7 mouse cellular contexts compared by ENCODE assay signal in genomic region chr16:20480115-20480514, GRCm38 (mm10). TPM values are rescaled to one million over a fixed set of nuclear protein-coding genes. Genes with fewer than 3 reads are reported as not detected.
A peak's percentile ranks its signal among the peaks of the same experiment; 100 is the strongest.
DNase-seq lines count a peak whose midpoint lies in the region; ATAC-seq and TF ChIP-seq lines count a peak whose summit lies in the region.

No protein-coding gene starts in this region.

- H3K9ac ChIP-seq in ES-E14 (ENCODE audit: insufficient read depth, low read depth, low read length, poor library complexity, severe bottlenecking) = no peak overlapping the region

- H3K36me3 ChIP-seq in ES-E14 (ENCODE audit: control insufficient read depth, insufficient read depth, low read length, poor library complexity, severe bottlenecking) = no peaks in the 10 kb centered on the region
- H3K36me3 ChIP-seq in small intestine, adult 2 months (ENCODE audit: control insufficient read depth, insufficient read depth, low read length) = no peaks in the 10 kb centered on the region

- no peak overlapping the region for H3K4me3 ChIP-seq in ES-E14 (ENCODE audit: insufficient read depth in 1 of 2, low read depth in 1 of 2, low read length in 2 of 2, poor library complexity in 1 of 2, severe bottlenecking in 1 of 2)
- no peak overlapping the region for H3K4me3 ChIP-seq in small intestine, adult 2 months (ENCODE audit: low read depth, low read length)

- peak; percentile 28 for DNase-seq in kidney, adult 11 months
- no peak for DNase-seq in kidney, adult 18-20 months
- peak; percentile 76 for DNase-seq in ES-E14 (ENCODE audit: low read depth, low spot score)
- DNase-seq in urinary bladder, adult 18-20 months (ENCODE audit: low spot score in 2 of 2) = no peak
- DNase-seq in c-Kit-positive CD71-positive TER-119-positive erythroid progenitor cells, embryonic 14.5 days (ENCODE audit: low spot score) = no peak

- H3K27ac ChIP-seq in ES-E14 (ENCODE audit: insufficient read depth, low read depth, low read length, poor library complexity, severe bottlenecking) = peak overlapping the region; percentile 40; the same call in 1 of the 2 replicates
- H3K27ac ChIP-seq in small intestine, adult 2 months (ENCODE audit: insufficient read depth, low read depth, low read length) = peak overlapping the region; percentile 12; the same call in 1 of the 2 replicates

- ATAC-seq in hematopoietic stem cell, adult 5-6 weeks (replicated peaks in 1 of 2; ENCODE audit: insufficient read depth in 1 of 2, low FRiP score in 2 of 2, low TSS enrichment in 1 of 2, low read depth in 1 of 2, poor library complexity in 2 of 2, severe bottlenecking in 2 of 2) = 0 out of 4 replicates have a peak, but pooled peaks have one; percentile 37 to 39

- H3K27me3 ChIP-seq in small intestine, adult 2 months (ENCODE audit: control insufficient read depth, insufficient read depth, low read length) = no peaks in the 10 kb centered on the region

- peaks cover 0 to 14% of the 10 kb centered on the region in 2 experiments; a peak in 2 of 4 replicates for H3K4me1 ChIP-seq in ES-E14 (ENCODE audit: control insufficient read depth in 2 of 2, insufficient read depth in 2 of 2, low read length in 2 of 2, poor library complexity in 1 of 2)
- peaks cover 6% of the 10 kb centered on the region; the same call in 1 of the 2 replicates for H3K4me1 ChIP-seq in small intestine, adult 2 months (ENCODE audit: control insufficient read depth, insufficient read depth, insufficient read length, low read length)

- in situ Hi-C loops in ES-E14 (cut with MboI; ENCODE audit: low sequenced_read_pairs in 2 of 2, unreplicated experiment in 2 of 2) = no loop called here

- H3K9me3 ChIP-seq in ES-E14 (ENCODE audit: control insufficient read depth, insufficient read depth, low read depth, low read length) = no peaks in the 10 kb centered on the region

- no peak for TF ChIP-seq POLR2A in small intestine, adult 2 months (IDR thresholded peaks at IDR 0.05; ENCODE audit: low read depth, low read length)

- no peak for TF ChIP-seq CTCF in small intestine, adult 2 months (IDR thresholded peaks at IDR 0.05; ENCODE audit: extremely low read depth, insufficient read length, insufficient replicate concordance, low read depth, low read length)

- 39% methylated on average over 3 of the region's 3 CpGs for WGBS in small intestine, adult 2 months

TF ChIP-seq in ES-E14, 5 proteins besides CTCF, POLR2A, EP300 and RAD21:
- no peak for TF ChIP-seq HCFC1 (IDR thresholded peaks at IDR 0.05; ENCODE audit: borderline replicate concordance, insufficient read depth, low read length)
- peak; percentile 25; the same call in 1 of the 2 replicates for TF ChIP-seq ZC3H11A (IDR thresholded peaks at IDR 0.05; ENCODE audit: borderline replicate concordance, low read depth, low read length)
- peak; percentile 67; the same call in 1 of the 2 replicates for TF ChIP-seq CHD2 (IDR thresholded peaks at IDR 0.05; ENCODE audit: low read depth, low read length)

RNA-seq across cellular contexts. Expression of gene Eif2b5, which starts 18.5 kb away (rescaled TPM):
- total RNA-seq in ES-E14 (2012; rRNA removed) = 159 and 173 TPM in 2 replicates
- total RNA-seq in hematopoietic stem cell, adult 5-6 weeks (2017) = 67.2 and 69.9 TPM in 2 replicates
- 11.7 and 16.1 TPM in 2 replicates for polyA plus RNA-seq in small intestine, adult 2 months (2012; rRNA removed)

RNA-seq across cellular contexts. Expression of gene Dvl3, which starts 36.7 kb away (rescaled TPM):
- total RNA-seq in ES-E14 (2012; rRNA removed) = 10.6 and 10.8 TPM in 2 replicates
- total RNA-seq in hematopoietic stem cell, adult 5-6 weeks (2017) = 3.2 and 4.4 TPM in 2 replicates
- 33.8 and 52.4 TPM in 2 replicates for polyA plus RNA-seq in small intestine, adult 2 months (2012; rRNA removed)

RNA-seq across cellular contexts. Expression of gene Abcc5, which starts 53.9 kb away (rescaled TPM):
- total RNA-seq in ES-E14 (2012; rRNA removed) = 159 and 168 TPM in 2 replicates
- 27.7 and 34.8 TPM in 2 replicates for total RNA-seq in hematopoietic stem cell, adult 5-6 weeks (2017)
- polyA plus RNA-seq in small intestine, adult 2 months (2012; rRNA removed) = 17.7 and 19.1 TPM in 2 replicates

RNA-seq across cellular contexts. Expression of gene Ap2m1, which starts 55.2 kb away (rescaled TPM):
- 170 and 236 TPM in 2 replicates for total RNA-seq in ES-E14 (2012; rRNA removed)
- total RNA-seq in hematopoietic stem cell, adult 5-6 weeks (2017) = 155 and 177 TPM in 2 replicates
- polyA plus RNA-seq in small intestine, adult 2 months (2012; rRNA removed) = 177 and 508 TPM in 2 replicates

Comparison
In these comparisons a context has a peak if more than half of its experiments do, and no peak if none do; other contexts are left out.
1. DNase-seq: peak in kidney, adult 11 months (single experiment) and ES-E14 (single experiment); none in kidney, adult 18-20 months (single experiment), urinary bladder, adult 18-20 months (0 of 2) and c-Kit-positive CD71-positive TER-119-positive erythroid progenitor cells, embryonic 14.5 days (single experiment).